Mouse (Mus musculus): ENCODE measurements around the gene Trmo. TPM values are rescaled to one million over a fixed set of nuclear protein-coding genes. Genes with fewer than 3 reads are reported as not detected.

The Trmo gene
- total RNA-seq (2021): 1 to 10 TPM; 4.9 to 5.5 TPM
- long read RNA-seq, partial matches to known transcripts: 0 of 3 reads
- long read RNA-seq, other reads (novel, unspliced or antisense): 0 of 3 reads

DNA sequence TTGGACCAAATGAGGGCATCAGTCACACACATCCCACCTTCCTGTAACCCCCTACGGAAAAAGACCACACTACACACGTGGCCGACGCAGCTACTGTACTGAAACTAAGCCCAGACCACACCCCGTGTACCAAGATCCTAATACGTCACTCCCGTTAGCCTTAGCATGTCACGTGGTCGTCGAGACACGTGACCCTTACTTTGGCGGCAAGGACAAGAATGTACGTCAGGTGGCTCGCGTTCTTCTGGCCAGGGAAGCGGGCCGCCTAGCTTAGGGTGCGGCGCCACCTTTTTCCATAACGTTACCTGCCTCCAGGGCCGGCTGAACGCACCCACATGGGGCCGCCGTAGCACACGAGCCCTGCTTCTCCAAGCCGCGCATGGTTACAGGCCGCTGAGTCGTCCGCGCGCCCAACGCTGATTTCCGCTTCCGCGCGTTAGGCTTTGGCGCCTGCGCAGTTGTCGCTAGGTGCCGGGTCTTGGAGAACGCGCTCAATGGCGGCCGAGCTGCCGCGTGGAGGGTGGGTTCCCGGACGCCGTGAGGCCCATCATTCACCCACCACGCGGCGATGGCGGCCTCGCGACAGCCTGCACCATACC is at the start of gene Trmo:
Gene Trmo (minus strand): TSS at position 425 of the 599 bp plus-strand sequence.
- peak; percentile 95 for DNase-seq (ENCODE audit: low spot score in 2 of 2)

DNA sequence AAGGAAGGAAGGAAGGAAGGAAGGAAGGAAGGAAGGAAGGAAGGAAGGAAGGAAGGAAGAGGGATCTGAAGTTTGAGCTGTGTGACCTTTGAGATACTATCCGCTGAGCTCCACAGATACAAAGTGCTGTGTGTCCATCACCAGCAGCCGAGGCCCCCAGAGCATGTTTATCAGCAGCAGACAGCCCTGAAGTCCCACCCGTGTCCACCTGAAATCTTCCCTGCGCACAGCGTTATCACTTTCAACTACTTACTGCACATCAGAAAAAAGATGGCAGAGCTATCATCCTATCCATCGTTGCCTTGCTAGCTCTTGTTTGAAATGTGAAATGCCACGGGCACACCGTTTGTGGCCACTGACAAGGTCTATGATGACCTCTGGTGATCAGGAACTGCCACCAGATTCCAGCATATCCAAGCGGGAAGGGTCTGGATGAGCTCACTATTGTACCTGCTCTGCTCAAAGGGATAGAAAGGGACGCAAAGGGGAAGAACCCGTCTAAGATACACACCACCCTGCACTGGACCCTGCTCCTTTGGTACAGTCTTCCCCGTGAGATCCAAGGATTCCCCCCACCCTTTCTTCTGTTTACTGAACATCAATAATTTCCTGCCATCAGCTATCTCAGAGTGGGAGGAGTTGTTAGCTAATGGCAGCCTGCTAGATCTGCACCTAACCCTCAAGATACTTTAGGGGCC is 43.3 kb upstream of the Trmo start:
- no peak for DNase-seq (ENCODE audit: low spot score in 2 of 2)

DNA sequence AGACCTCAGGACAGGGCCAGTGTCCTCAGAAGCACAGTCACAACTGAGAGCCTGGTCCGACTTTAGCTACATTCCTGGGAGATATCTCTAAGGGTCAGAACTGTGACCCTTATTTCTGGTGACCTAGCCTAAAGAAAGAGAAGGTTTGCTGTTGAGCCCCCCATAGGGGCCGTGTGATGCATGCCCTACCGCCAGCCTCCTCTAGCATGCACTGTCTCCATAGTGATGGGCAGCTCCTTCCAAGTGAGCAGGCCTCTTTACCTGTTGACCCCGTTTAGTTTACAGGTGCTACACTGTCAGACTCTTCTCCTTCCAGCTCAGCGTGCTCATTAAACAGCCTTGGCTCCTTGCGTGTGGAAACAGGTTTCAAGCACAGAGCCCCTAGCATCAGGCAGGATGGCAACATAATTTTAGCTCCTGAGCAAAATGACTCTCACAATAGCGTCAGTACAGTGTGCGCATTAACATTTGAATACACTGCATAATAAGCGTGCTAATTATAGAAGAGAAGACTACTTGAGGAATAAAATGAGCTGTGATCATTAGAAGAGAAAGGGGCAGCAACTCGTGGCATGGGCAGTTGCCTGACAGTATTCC is 39.8 kb upstream of the Trmo start:
- DNase-seq (ENCODE audit: low spot score in 2 of 2): peak in 1 of 2 experiments; percentile 25

DNA sequence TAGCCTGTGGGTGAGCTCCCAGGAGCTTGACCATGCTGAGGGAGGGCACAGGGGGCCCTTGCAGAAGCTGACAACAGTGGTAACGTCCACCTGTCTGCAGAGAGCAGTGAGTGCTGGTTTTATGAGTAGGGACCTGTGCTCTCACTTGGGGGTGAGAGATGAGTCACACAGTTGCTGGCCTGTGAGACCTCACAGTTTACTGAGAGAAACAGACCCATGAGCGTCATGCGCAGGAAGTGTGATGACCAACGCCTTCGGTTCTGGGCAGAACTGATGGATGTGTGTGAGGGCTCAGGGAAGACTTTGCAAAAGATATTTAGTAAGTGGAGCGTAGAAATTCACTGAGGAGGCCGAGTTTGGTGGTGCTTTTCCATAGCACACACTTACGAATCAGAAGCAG is 33.4 kb upstream of the Trmo start:
- no peak for DNase-seq (ENCODE audit: low spot score in 2 of 2)

DNA sequence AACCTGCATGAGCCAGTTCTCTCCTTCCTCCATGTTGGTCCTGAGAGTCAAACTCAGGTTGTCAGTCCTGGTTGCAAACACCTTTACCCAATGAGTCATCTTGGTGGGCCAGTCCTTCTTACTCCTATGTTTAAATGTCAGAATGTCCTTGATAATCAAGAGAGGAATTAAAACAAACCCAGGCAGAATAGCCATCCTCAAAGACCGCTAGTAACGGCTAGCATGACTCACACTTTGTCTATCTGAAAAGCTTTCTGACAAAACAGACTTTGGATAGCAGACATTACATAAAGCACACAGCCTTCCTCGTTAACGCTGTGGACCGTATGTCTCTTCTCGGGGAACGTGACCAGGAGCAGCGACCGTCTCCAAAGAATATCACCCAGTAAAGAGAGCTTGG is 29.6 kb upstream of the Trmo start:
- no peak for DNase-seq (ENCODE audit: low spot score in 2 of 2)

DNA sequence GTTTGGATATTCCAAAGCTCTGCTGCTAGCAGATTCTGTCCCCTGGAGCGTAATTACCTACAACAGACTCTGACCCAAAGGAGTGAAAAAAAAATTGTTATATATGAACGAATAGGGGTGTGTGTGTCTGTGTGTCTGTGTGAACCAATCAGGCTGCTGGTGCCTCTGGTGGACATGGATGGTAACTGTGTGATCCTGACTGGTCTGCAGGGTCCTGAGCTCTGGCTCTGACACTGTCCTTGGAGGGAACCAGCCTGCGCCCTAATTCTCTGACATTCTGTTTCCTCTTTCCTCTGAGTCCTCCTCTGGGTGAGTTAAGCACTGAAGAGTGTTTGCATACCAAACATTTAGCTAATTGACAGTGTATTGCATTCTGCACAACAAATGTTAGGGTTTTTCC is 28.3 kb upstream of the Trmo start:
- DNase-seq (ENCODE audit: low spot score in 2 of 2): peak; percentile 19 to 24

DNA sequence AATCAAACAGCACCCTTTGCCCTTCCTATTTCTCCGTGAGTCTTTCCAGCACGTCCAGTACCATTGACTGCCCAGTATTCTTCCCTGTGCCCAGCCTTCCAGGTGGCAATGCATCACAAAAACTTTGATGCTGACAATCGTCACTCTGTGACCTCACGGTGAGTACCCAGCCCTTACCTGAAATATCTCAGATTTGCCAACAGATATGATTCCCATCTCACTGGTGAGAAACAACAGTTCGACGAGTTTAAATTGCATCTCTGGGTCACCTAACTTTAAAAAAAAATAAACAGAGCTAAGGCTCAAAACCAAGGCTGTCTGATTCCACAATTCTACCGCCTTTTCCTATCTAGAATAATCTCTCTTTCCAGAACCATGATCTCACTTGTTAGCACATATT is 24.2 kb upstream of the Trmo start, which contains the start of gene Hemgn:
Gene Hemgn (minus strand): TSS at position 101 of the 400 bp plus-strand sequence.
- DNase-seq (ENCODE audit: low spot score in 2 of 2): no peak

DNA sequence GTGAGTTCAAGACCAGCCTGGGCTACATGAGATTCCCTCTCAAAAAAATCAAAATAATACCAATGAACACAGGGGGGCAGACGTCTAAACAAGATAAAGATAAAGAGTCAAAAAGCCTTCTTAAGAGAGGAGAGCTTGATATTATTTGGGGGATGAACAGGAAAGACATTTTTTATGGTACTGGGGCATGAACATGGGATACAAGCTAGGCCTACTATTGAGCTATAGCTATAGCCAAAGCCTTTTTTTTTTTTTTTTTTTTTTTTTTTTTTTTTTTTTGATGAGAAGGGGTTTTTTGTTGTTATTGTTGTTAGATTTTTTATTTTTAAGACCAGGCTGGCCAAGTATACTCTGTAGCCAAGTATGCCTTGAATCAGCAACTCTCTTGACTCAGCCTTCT is 22.9 kb upstream of the Trmo start:
- DNase-seq (ENCODE audit: low spot score in 2 of 2): no peak

DNA sequence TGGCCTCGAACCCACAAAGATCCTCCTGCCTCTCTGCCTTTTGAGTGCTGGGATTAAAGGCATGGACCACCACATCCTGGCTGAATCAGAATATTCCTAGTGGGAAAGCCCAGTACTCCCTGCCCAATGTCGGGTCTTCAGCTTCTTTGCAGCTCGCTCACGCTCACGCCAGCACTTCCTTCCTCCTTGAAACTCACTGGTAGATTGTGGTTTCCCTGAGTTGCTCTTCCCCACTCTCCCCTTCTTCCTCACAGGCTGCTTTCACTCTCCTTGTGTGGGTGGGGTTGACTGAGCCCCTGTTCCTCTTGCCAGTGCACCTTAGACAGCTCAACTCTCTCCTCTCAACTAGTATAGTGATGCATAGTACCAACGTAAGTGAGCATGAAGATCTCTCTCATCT is 22.3 kb upstream of the Trmo start:
- no peak for DNase-seq (ENCODE audit: low spot score in 2 of 2)

DNA sequence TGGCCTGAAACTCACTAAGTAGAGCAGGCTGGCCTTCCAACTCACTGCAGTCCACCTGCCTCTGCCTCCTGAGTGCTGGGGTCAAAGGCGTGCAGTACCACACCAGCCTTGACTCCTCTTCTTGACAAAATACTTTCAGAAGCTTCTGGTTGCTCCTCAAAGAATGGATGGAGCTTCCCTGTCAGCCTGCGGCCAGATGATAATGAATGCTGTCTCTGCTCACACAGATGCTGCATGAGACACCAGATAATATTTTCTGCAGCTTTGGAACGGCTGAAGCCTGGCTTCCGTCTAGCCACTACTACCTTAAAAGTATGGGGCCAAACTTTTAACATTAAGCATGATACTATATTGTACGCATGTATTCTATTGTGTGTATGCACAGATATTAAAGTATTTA is 21.4 kb upstream of the Trmo start:
- DNase-seq (ENCODE audit: low spot score in 2 of 2): no peak

DNA sequence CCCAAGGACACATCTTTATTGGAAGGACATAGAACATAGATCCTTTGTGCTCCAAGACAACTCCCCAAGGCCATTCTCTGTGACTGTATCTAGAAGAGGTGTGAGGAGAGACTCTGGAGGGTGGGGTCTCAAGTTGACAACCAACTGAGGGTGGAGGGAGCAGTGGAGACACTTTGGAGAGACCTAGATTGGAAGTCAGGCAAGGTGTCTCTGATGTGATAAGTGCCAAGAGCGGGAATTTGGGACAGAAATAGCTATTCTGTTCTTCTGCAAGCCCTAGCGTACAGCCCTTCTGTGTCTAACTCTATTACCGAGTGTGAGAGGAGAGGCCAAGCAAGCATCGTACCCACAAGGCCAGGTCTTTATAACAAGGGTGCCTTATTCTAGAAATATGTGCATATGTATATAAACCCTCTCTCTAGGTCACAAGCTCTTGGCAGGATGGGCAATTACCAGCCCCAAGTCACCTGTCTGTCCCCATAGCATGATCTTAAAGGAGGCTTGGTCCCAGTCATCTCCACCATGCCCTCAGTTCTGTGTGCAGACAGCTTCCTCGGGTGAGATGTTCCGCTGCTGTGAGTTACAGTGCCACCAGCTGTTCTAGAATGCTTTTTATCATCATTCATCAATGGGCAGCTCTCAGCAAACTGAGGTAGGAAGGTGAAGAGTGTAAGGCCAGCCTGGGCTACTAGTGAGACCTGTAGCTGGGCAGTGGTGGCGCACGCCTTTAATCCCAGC is 17.9 kb upstream of the Trmo start:
- no peak for DNase-seq (ENCODE audit: low spot score in 2 of 2)

DNA sequence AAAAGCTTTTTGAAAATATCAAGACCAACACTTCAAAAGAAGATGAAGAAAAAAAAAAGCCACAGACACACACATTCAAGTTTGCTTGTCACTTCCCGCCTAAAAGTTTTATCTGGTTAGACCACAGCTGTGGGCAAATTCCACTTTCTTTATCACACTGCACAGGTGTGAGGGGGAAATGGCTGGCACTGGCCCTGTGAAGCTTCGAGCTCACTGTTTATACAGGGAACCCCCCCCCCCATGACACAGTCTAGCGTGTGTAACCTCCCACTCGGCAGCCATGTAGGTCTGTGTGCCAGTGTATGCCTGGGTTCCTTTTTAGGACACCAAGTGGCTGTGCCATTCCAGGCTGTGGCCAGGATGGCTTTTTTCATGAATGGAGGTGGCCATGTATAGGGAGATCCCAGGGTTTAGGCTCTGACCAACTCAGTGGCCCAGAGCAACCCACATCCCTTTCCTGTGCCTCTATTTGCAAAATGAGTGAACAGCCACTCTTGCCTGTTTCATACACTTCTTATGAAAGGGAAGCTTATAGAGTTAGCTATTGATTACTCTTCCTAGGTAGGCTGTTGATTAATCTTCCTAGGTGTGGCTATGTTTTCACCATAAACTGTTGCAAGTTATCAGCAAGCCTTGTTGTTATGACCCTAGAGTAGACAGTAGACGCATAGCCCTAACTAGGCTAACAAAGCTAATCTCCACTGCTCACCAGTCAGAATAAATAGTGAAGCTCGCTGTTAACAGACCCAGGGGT is 15.0 kb upstream of the Trmo start:
- DNase-seq (ENCODE audit: low spot score in 2 of 2): no peak

DNA sequence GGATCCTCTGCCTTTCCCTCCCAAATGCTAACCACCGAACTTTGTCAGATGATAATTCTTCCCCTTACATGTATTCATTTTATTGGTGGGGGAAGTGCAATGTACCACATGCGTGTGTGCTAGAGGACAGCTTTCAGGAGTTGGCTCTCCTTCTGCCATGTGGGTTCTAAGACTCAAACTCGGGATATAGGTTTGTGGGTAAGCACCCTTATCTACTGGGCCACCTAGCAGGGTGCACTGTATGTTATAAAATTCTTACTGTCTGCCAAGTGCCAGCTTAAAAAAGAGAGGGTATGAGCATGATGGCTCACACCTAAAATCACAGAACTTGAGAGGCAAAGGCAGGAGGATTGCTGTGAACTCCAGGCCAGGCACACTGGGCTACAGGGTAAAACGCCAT is 9.6 kb upstream of the Trmo start:
- DNase-seq (ENCODE audit: low spot score in 2 of 2): no peak

DNA sequence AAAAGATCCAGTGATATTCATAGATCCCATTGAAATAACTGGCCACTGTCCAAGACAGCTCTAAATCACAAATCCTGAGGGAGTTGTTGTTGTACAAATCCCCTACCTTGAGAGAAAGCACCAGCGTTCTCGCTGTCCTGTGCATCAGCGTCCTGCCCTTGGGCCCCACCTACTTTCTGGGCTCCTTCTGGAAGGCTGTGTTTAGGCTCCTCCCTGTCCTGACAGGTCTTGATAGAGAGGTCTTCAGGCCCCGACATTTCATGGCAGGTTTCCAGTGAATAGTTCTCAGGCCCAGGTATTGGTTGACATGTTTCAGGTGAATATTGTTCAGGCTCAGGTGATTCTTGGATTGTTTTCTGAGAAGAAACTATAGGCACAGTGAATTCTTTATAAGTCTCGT is 6.5 kb upstream of the Trmo start:
- DNase-seq (ENCODE audit: low spot score in 2 of 2): no peak

DNA sequence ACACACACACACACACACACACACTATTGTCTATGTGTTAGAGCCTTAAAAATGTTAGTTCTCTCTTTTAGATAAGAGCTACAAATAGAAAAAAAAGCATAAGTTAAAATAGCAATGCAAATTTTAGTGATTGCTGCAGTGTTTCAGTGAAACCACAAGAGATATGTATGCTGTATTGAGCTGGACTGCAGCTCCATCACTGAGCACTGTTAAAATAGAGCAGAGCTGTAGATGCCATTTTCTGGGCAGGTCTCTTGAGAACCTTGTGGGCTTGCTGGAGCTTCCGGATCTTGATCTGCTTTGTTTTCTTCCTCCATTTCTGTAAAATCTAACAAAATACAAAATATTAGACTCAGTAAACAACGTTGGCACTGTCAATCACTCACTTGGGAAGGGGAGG is 5.2 kb upstream of the Trmo start:
- DNase-seq (ENCODE audit: low spot score in 2 of 2): no peak

DNA sequence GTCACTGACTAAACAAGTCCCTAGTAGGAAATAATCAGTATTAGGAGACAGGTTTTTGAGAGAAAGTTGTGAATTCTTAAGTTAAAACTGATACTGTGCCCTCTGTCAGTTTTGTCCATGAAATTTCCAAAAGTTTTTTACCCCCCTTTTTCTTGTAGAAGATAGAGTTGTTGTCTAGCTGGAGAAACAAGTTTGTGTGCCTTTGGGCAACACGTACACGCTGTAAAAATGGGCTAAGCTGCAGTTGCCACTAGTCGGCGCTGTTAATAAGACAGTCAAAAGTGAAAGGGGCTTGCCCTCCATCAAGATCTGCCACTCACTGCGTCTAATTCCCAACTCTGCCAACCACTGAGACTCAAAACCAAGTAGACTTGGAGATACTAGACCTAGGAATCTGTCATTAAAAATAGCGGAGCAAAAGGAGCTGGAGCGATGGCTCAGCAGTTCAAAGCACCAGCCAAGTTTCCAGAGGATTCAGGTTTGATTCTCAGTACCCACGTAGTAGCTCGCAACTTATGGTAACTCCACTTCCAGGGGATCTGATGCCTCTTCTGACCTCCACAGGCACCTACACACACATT is 1.2 kb upstream of the Trmo start:
- DNase-seq (ENCODE audit: low spot score in 2 of 2): peak; percentile 84 to 85

DNA sequence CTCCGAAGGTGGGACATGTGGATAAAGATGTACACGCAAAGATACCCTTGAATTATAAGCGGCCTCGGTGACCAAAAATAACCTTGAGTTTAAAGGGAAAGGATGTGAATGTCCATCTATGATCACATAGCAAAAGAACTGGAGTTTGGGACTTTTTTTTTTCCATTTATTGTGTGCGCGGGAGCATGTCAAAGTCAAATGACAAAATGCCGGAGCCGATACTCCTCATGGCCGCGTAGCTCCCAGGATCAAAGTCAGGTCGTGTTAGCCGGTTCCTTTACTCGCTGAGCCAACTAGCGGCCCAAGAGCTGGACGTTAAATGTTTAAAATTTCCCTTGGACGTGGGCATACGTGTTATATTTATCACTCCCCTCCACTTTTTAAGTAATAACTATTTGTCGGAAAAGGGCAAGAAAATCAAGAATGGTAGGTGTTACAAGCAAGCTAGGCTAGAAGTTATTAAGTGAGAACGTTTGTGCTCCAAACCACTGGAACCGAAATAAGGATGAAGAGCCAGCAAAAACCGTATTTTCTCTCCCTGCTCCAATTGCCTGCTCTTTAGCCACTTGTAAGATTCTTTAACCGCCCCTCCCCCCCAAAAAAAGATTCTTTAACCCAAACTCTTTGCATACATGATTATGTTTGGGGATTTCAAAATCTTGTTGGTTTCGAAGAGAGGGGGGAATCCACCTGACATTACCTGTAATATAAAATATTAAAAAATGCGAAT is 540 bp upstream of the Trmo start:
- no peak for DNase-seq (ENCODE audit: low spot score in 2 of 2)

DNA sequence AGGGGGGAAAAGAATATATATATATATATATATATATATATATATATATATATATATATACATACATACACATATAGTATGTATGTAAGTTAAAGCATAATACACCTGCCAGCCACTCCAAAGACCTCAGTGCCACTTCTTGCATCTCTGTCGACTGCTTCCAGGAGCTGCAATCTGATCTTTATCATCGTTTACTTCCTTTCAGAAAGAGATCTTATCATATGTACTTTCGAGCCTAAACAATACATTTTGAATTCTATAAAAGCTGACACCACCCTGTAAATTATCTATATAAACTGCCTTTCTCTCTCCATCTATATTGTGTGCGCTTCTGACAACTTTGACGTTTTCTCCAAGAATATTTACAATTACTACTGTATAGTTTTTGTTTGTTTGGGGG is 681 bp downstream of the Trmo start:
- DNase-seq (ENCODE audit: low spot score in 2 of 2): no peak

DNA sequence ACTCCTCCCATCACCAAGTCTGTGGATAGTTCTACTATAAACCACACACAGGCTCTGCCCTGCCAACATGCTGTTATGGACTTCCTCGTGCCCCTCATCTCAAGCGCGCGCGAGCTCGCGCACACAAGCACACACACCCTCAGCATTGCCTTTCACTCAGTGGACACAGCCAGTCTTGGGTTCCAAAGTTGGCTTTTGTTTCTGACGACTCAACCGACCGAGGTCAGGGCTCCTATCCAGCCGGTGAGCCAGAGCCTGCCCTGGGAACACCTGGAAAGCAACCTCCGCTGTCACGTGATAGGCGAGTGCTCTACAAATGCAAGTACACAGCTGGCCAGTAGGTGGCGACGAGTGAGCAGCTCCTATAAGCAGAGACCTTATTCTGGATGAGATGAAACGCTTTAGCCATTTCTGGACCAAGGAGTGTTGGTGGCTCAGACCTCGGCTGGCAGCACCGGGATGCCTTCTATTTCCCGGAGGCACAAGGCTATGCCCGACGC is 14.3 kb downstream of the Trmo start:
- DNase-seq (ENCODE audit: low spot score in 2 of 2): peak; percentile 83 to 86

DNA sequence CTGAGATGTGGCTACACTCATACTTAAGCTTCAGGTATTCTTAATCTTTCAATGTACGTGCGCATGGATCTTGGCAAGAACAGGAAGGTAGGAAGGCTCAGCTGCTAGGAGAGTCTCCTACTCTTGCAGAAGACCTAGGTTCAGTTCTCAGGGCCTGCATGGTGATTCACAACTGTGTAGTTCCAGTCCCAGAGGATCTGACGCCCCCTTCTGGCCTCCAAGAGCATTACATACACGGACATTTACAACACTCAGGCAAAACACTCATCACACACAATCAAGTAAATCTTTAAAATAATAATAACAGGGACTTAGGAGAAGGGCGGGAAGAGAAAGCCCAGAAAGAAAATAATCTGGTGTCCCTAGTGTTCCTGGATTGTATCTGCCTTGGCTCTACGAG is 14.8 kb downstream of the Trmo start:
- DNase-seq (ENCODE audit: low spot score in 2 of 2): peak; percentile 30 to 32

All from layer of hippocampus, postnatal 10 days (tissue).